Mouse (Mus musculus): ENCODE measurements around the gene Bhlha15.

The Bhlha15 gene

GRCm38 (mm10) chr5:144189950-144190583, at the start of gene Bhlha15:
Gene Bhlha15 (plus strand): TSS chr5:144190286.
- peak; percentile 36 for DNase-seq (ENCODE audit: low spot score)

- no peak for DNase-seq (ENCODE audit: low spot score)
Observed at GRCm38 (mm10) chr5:144143531-144143930, 46.6 kb upstream of the Bhlha15 start.

GRCm38 (mm10) chr5:144146898-144147297, 43.2 kb upstream of the Bhlha15 start:
- DNase-seq (ENCODE audit: low spot score): no peak

GRCm38 (mm10) chr5:144149530-144149929, 40.6 kb upstream of the Bhlha15 start:
- DNase-seq (ENCODE audit: low spot score): no peak

GRCm38 (mm10) chr5:144151270-144151669, 38.8 kb upstream of the Bhlha15 start:
- no peak for DNase-seq (ENCODE audit: low spot score)

- peak; percentile 18 for DNase-seq (ENCODE audit: low spot score)
Observed at GRCm38 (mm10) chr5:144154528-144154927, 35.6 kb upstream of the Bhlha15 start.

GRCm38 (mm10) chr5:144158604-144159003, 31.5 kb upstream of the Bhlha15 start:
- no peak for DNase-seq (ENCODE audit: low spot score)

- no peak for DNase-seq (ENCODE audit: low spot score)
Observed at GRCm38 (mm10) chr5:144159137-144159536, 30.9 kb upstream of the Bhlha15 start.

GRCm38 (mm10) chr5:144162080-144162812, 27.8 kb upstream of the Bhlha15 start:
- no peak for DNase-seq (ENCODE audit: low spot score)

GRCm38 (mm10) chr5:144162813-144163517, 27.1 kb upstream of the Bhlha15 start:
- DNase-seq (ENCODE audit: low spot score): no peak

GRCm38 (mm10) chr5:144165756-144166155, 24.3 kb upstream of the Bhlha15 start:
- no peak for DNase-seq (ENCODE audit: low spot score)

GRCm38 (mm10) chr5:144169275-144169975, 20.7 kb upstream of the Bhlha15 start:
- no peak for DNase-seq (ENCODE audit: low spot score)

GRCm38 (mm10) chr5:144173648-144174047, 16.4 kb upstream of the Bhlha15 start:
- DNase-seq (ENCODE audit: low spot score): no peak

- no peak for DNase-seq (ENCODE audit: low spot score)
Observed at GRCm38 (mm10) chr5:144178216-144178615, 11.9 kb upstream of the Bhlha15 start.

- peak; percentile 55 for DNase-seq (ENCODE audit: low spot score)
Observed at GRCm38 (mm10) chr5:144181249-144181648, 8.8 kb upstream of the Bhlha15 start.

- DNase-seq (ENCODE audit: low spot score): no peak
Observed at GRCm38 (mm10) chr5:144182542-144183247, 7.4 kb upstream of the Bhlha15 start.

- DNase-seq (ENCODE audit: low spot score): no peak
Observed at GRCm38 (mm10) chr5:144183248-144183559, 6.9 kb upstream of the Bhlha15 start.

GRCm38 (mm10) chr5:144183647-144184335, 6.3 kb upstream of the Bhlha15 start:
- peak; percentile 15 for DNase-seq (ENCODE audit: low spot score)

GRCm38 (mm10) chr5:144184350-144185045, 5.6 kb upstream of the Bhlha15 start:
- DNase-seq (ENCODE audit: low spot score): no peak

- no peak for DNase-seq (ENCODE audit: low spot score)
Observed at GRCm38 (mm10) chr5:144188422-144188821, 1.7 kb upstream of the Bhlha15 start.

GRCm38 (mm10) chr5:144189327-144189726, 759 bp upstream of the Bhlha15 start:
- DNase-seq (ENCODE audit: low spot score): no peak
